Mouse (Mus musculus): ENCODE results near the gene Pnp2.

DNA sequence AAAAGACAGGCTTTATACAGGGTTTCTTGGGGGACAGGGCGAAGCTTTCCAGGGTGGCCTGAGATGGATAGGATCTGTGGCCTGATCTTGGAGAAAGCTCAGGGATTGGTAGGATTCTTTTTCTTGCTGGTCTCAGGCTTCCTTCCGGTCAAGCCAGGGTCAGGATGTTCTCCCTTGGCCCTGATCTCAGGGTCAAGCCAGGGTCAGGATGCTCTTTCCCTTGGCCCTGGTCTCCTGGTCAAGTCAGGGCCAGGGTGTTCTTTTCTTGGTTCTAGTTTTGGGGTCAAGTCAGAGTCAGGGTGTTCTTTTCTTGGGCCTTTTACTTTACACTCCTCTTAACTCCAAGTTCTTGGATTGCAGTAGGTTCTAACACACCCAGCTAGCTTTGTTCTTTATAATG, 31.9 kb downstream of the Pnp2 start:
- no peak for TF ChIP-seq POLR2A (IDR thresholded peaks at IDR 0.05; ENCODE audit: control insufficient read depth in 1 of 2, insufficient read depth in 1 of 2, low read depth in 1 of 2, low read length in 2 of 2, poor library complexity in 1 of 2)
- TF ChIP-seq TAL1 (IDR thresholded peaks at IDR 0.05; ENCODE audit: low read length) = no peak
- no peak for TF ChIP-seq ZKSCAN1 (IDR thresholded peaks at IDR 0.05; ENCODE audit: low read depth, low read length)
- no peak for TF ChIP-seq CTCF (IDR thresholded peaks at IDR 0.05 in 2 of 3, conservative IDR thresholded peaks at IDR 0.05 in 1 of 3; ENCODE audit: control insufficient read depth in 1 of 3, insufficient read depth in 1 of 3, low read depth in 2 of 3, low read length in 3 of 3, poor library complexity in 1 of 3, severe bottlenecking in 1 of 3)
- TF ChIP-seq USF2 (IDR thresholded peaks at IDR 0.05; ENCODE audit: borderline replicate concordance in 1 of 2, insufficient read depth in 1 of 2, low read depth in 1 of 2, low read length in 2 of 2) = no peak
- no peak for TF ChIP-seq KAT2A (conservative IDR thresholded peaks at IDR 0.05; ENCODE audit: low read depth, low read length)
- TF ChIP-seq HCFC1 (IDR thresholded peaks at IDR 0.05; ENCODE audit: low read depth, low read length) = no peak
- TF ChIP-seq GABPA (IDR thresholded peaks at IDR 0.05; ENCODE audit: low read depth, low read length) = no peak
- no peak for TF ChIP-seq EP300 (IDR thresholded peaks at IDR 0.05; ENCODE audit: low read depth in 1 of 2, low read length in 2 of 2)
- TF ChIP-seq MXI1 (IDR thresholded peaks at IDR 0.05; ENCODE audit: low read depth, low read length) = no peak
- TF ChIP-seq POLR2AphosphoS2 (IDR thresholded peaks at IDR 0.05; ENCODE audit: low read length) = no peak
